Mouse (Mus musculus): ENCODE results near the gene Mki67. TPM values are rescaled to one million over a fixed set of nuclear protein-coding genes. Genes with fewer than 3 reads are reported as not detected.

The Mki67 gene
- total RNA-seq (2012; rRNA removed) (73.1 and 86.7 TPM in 2 replicates), total RNA-seq (2014; rRNA removed) (57.0 and 57.8 TPM in 2 replicates), polyA plus RNA-seq (2012; ENCODE audit: insufficient read length, low read depth) (98.5 and 102 TPM in 2 replicates)

- Histone ChIP-seq H3K4me3 (replicated peaks in 1 of 3; ENCODE audit: low read depth in 2 of 3, low read length in 2 of 3, poor library complexity in 1 of 3) (peak within 1 kb of the TSS; percentile 92 to 94 (median 93)), H3K36me3 (replicated peaks in 1 of 2; ENCODE audit: control insufficient read depth in 1 of 2, insufficient read depth in 1 of 2, low read length in 1 of 2) (peaks cover 0 to 9% of the 10 kb centered on the region in 2 experiments), H3K9me3 (replicated peaks; ENCODE audit: low read length) (no peaks in the 10 kb centered on the region), H3K4me1 (ENCODE audit: control insufficient read depth in 1 of 2, insufficient read depth in 2 of 2) (peaks cover 0 to 36% of the 10 kb centered on the region in 2 experiments; a peak in 3 of 4 replicates), H3K4me2 (ENCODE audit: insufficient read depth, low read depth, poor library complexity, severe bottlenecking) (peak within 1 kb of the TSS; percentile 76), H3K27me3 (replicated peaks) (no peaks in the 10 kb centered on the region), H3K27ac (ENCODE audit: insufficient read depth, low read depth) (peak within 1 kb of the TSS; percentile 61), H3K79me2 (replicated peaks; ENCODE audit: control insufficient read depth, extremely low read depth, insufficient read depth, poor library complexity, severe bottlenecking) (peaks cover 48% of the 10 kb centered on the region), H3K9ac (ENCODE audit: insufficient read depth, low read depth) (peak within 1 kb of the TSS; percentile 80)
- TF ChIP-seq CTCF (conservative IDR thresholded peaks at IDR 0.05 in 1 of 2, IDR thresholded peaks at IDR 0.05 in 1 of 2; ENCODE audit: low read depth in 2 of 2, low read length in 2 of 2) (no peak), ELF1 (IDR thresholded peaks at IDR 0.05; ENCODE audit: low read depth, low read length) (peak; percentile 46), MAX (IDR thresholded peaks at IDR 0.05; ENCODE audit: low read length) (0 out of 2 replicates have a peak, but pooled peaks have one; percentile 27), PAX5 (IDR thresholded peaks at IDR 0.05; ENCODE audit: low read length) (no peak), POLR2A (IDR thresholded peaks at IDR 0.05; ENCODE audit: low read depth, low read length) (peak; percentile 66), MAZ (IDR thresholded peaks at IDR 0.05; ENCODE audit: low read depth, low read length) (no peak), ZC3H11A (IDR thresholded peaks at IDR 0.05; ENCODE audit: low read depth, low read length) (no peak), SIN3A (IDR thresholded peaks at IDR 0.05; ENCODE audit: low read length) (peak; percentile 70; the same call in 1 of the 2 replicates), EP300 (IDR thresholded peaks at IDR 0.05; ENCODE audit: low read length) (no peak), UBTF (IDR thresholded peaks at IDR 0.05; ENCODE audit: low read depth, low read length) (0 out of 2 replicates have a peak, but pooled peaks have one; percentile 49), NELFE (IDR thresholded peaks at IDR 0.05; ENCODE audit: low read depth, low read length) (peak; percentile 4; the same call in 1 of the 2 replicates), TCF12 (IDR thresholded peaks at IDR 0.05; ENCODE audit: low read depth, low read length) (0 out of 2 replicates have a peak, but pooled peaks have one; percentile 4), MXI1 (IDR thresholded peaks at IDR 0.05; ENCODE audit: low read depth, low read length) (peak; percentile 5; the same call in 1 of the 2 replicates)
- DNase-seq (ENCODE audit: extremely low read depth) = no peak
- in situ Hi-C loops (cut with MboI; ENCODE audit: low pct_ligation_motif_present, low pct_unique_long_range_greater_than_20kb, low sequenced_read_pairs) = no loop called here
- dilution Hi-C loops (cut with MboI; ENCODE audit: extremely low pct_ligation_motif_present, extremely low pct_unique_long_range_greater_than_20kb, low sequenced_read_pairs) = no loop called here
Observed at GRCm38 (mm10) chr7:135715642-135716444, at the start of gene Mki67. Gene Mki67, minus strand, starts transcription at chr7:135716361.

GRCm38 (mm10) chr7:135763311-135763710 is 47.1 kb upstream of the Mki67 start:
- no peaks in the 10 kb centered on the region for H3K79me2 ChIP-seq (replicated peaks; ENCODE audit: control insufficient read depth, extremely low read depth, insufficient read depth, poor library complexity, severe bottlenecking)
- no peak overlapping the region for H3K9ac ChIP-seq (ENCODE audit: insufficient read depth, low read depth)
- in situ Hi-C loops (cut with MboI; ENCODE audit: low pct_ligation_motif_present, low pct_unique_long_range_greater_than_20kb, low sequenced_read_pairs) = no loop called here
- dilution Hi-C loops (cut with MboI; ENCODE audit: extremely low pct_ligation_motif_present, extremely low pct_unique_long_range_greater_than_20kb, low sequenced_read_pairs) = no loop called here
- H3K4me1 ChIP-seq (ENCODE audit: control insufficient read depth in 1 of 2, insufficient read depth in 2 of 2) = no peaks in the 10 kb centered on the region
- no peak overlapping the region for H3K4me2 ChIP-seq (ENCODE audit: insufficient read depth, low read depth, poor library complexity, severe bottlenecking)
- no peak overlapping the region for H3K27ac ChIP-seq (ENCODE audit: insufficient read depth, low read depth)
- no peaks in the 10 kb centered on the region for H3K36me3 ChIP-seq (replicated peaks in 1 of 2; ENCODE audit: control insufficient read depth in 1 of 2, insufficient read depth in 1 of 2, low read length in 1 of 2)
- no peak for DNase-seq (ENCODE audit: extremely low read depth)
- H3K9me3 ChIP-seq (replicated peaks; ENCODE audit: low read length) = no peaks in the 10 kb centered on the region
- TF ChIP-seq EP300 (IDR thresholded peaks at IDR 0.05; ENCODE audit: low read length) (no peak), UBTF (IDR thresholded peaks at IDR 0.05; ENCODE audit: low read depth, low read length) (no peak), MXI1 (IDR thresholded peaks at IDR 0.05; ENCODE audit: low read depth, low read length) (no peak), RAD21 (IDR thresholded peaks at IDR 0.05; ENCODE audit: low read depth, low read length) (no peak), POLR2A (IDR thresholded peaks at IDR 0.05; ENCODE audit: low read depth, low read length) (no peak), ELF1 (IDR thresholded peaks at IDR 0.05; ENCODE audit: low read depth, low read length) (no peak), CTCF (conservative IDR thresholded peaks at IDR 0.05 in 1 of 2, IDR thresholded peaks at IDR 0.05 in 1 of 2; ENCODE audit: low read depth in 2 of 2, low read length in 2 of 2) (no peak), ZNF384 (IDR thresholded peaks at IDR 0.05; ENCODE audit: low read depth, low read length) (no peak), PAX5 (IDR thresholded peaks at IDR 0.05; ENCODE audit: low read length) (no peak), CHD2 (IDR thresholded peaks at IDR 0.05; ENCODE audit: low read length) (no peak), IRF4 (IDR thresholded peaks at IDR 0.05; ENCODE audit: low read depth, low read length) (no peak), GABPA (IDR thresholded peaks at IDR 0.05; ENCODE audit: insufficient replicate concordance, low read depth, low read length) (no peak), USF1 (IDR thresholded peaks at IDR 0.05; ENCODE audit: low read depth, low read length) (no peak), BHLHE40 (IDR thresholded peaks at IDR 0.05; ENCODE audit: low read depth, low read length) (no peak), ZC3H11A (IDR thresholded peaks at IDR 0.05; ENCODE audit: low read depth, low read length) (no peak), MEF2A (IDR thresholded peaks at IDR 0.05; ENCODE audit: borderline replicate concordance, low read depth, low read length) (no peak), HCFC1 (IDR thresholded peaks at IDR 0.05; ENCODE audit: low read depth, low read length) (no peak), ZKSCAN1 (IDR thresholded peaks at IDR 0.05; ENCODE audit: borderline replicate concordance, low read depth, low read length) (no peak), SMC3 (IDR thresholded peaks at IDR 0.05; ENCODE audit: low read depth, low read length) (no peak)
- H3K27me3 ChIP-seq (replicated peaks) = peaks cover 79% of the 10 kb centered on the region
- H3K4me3 ChIP-seq (replicated peaks in 1 of 3; ENCODE audit: low read depth in 2 of 3, low read length in 2 of 3, poor library complexity in 1 of 3) = no peak overlapping the region

Data from CH12.LX (cell line).